Mouse (Mus musculus) brain, embryonic 14.5 days (tissue): ENCODE data around the gene Slc16a1.

Experiments used
- CTCF ChIP-seq: fragments of 200-500 bp; IDR thresholded peaks from 2 replicates; pipeline ENCODE4 v1.5.1; 2012; ENCODE audit warnings: inconsistent platforms, mild to moderate bottlenecking, moderate library complexity, borderline replicate concordance; ENCODE audit not compliant: insufficient read depth, insufficient read length; ENCODE audit errors: extremely low read depth
- POLR2A ChIP-seq: fragments of 200-500 bp; IDR thresholded peaks from 2 replicates; pipeline ENCODE4 v1.6.1; 2012; ENCODE audit warnings: mild to moderate bottlenecking, inconsistent platforms, borderline replicate concordance; ENCODE audit not compliant: poor library complexity, insufficient read depth, insufficient read length, severe bottlenecking; ENCODE audit errors: extremely low read depth

DNA sequence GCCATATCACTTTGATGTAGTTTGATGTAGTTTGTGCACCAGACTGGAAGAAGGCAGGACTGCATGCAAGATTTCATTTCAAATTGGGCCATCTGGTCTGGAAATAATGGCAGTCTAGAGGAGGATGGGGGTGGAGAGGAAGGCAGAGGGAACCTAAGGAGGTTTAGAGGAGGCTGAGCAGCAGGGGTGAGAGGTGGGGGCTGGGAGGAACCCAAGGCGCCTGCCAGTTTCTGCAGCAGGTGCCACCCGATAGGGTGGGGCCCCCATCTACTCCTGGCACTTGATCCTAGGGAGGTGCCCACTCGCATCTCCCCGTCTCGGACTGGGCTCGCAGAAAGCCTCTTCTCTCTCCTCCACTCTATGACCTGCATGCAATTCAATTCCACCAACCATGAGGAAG, 33.1 kb downstream of the Slc16a1 start:
- TF ChIP-seq CTCF (no peak), POLR2A (no peak)
